ENCODE assay signal across 8 mouse cellular contexts in genomic region chr2:150608872-150609560, GRCm38 (mm10). TPM values are rescaled to one million over a fixed set of nuclear protein-coding genes. Genes with fewer than 3 reads are reported as not detected.
DNase-seq lines count a peak whose midpoint lies in the region; ATAC-seq and TF ChIP-seq lines count a peak whose summit lies in the region.

No protein-coding gene starts in this region.

- H3K27me3 ChIP-seq in liver, embryonic 16.5 days (ENCODE audit: control insufficient read depth, insufficient read depth, low read depth, low read length): no peaks in the 10 kb centered on the region
- no peaks in the 10 kb centered on the region for H3K27me3 ChIP-seq in neural tube, embryonic 12.5 days (replicated peaks)

- ATAC-seq in liver, embryonic 16.5 days (ENCODE audit: low read depth): no peak
- peak; percentile 71 for ATAC-seq in neural tube, embryonic 12.5 days (ENCODE audit: low FRiP score, low read depth)

- H3K4me2 ChIP-seq in liver, embryonic 16.5 days (ENCODE audit: low read depth, low read length): peak overlapping the region; percentile 90
- H3K4me2 ChIP-seq in neural tube, embryonic 12.5 days (replicated peaks): peak overlapping the region; percentile 86

- H3K9me3 ChIP-seq in ES-E14 (ENCODE audit: control insufficient read depth, insufficient read depth, low read depth, low read length): no peaks in the 10 kb centered on the region
- no peaks in the 10 kb centered on the region for H3K9me3 ChIP-seq in liver, embryonic 16.5 days (replicated peaks; ENCODE audit: control insufficient read depth, low read length)
- H3K9me3 ChIP-seq in neural tube, embryonic 12.5 days: no peaks in the 10 kb centered on the region

- intact Hi-C loops in heart, postnatal 36 days (cut with DNase I): loop anchor here (1.0 to 5.0 kb wide), 6 partner anchors 66 to 393 kb away; partner anchors contain the start of genes Entpd6, Gins1 and Pygb

- peak; percentile 59 for DNase-seq in ES-E14 (ENCODE audit: low read depth, low spot score)
- peak; percentile 93 for DNase-seq in brain, adult 2 months (ENCODE audit: low read depth, low spot score)
- DNase-seq in heart, postnatal 36 days: peak; percentile 54 to 66
- peak; percentile 84 for DNase-seq in layer of hippocampus, adult 11-12 months (ENCODE audit: low spot score)
- DNase-seq in thymus, postnatal 0 days (ENCODE audit: low spot score): peak; percentile 73

- no peak for TF ChIP-seq POLR2A in embryonic fibroblast, embryonic 13.5 days (IDR thresholded peaks at IDR 0.05; ENCODE audit: low read depth, low read length)

- WGBS in liver, embryonic 16.5 days (ENCODE audit: insufficient replicate concordance): 2% methylated on average over 10 of the region's 10 CpGs
- 2% methylated on average over 10 of the region's 10 CpGs for WGBS in neural tube, embryonic 12.5 days

- peaks cover 0 to 4% of the 10 kb centered on the region in 2 experiments; a peak in 1 of 4 replicates for H3K4me1 ChIP-seq in ES-E14 (ENCODE audit: control insufficient read depth in 2 of 2, insufficient read depth in 2 of 2, low read length in 2 of 2, poor library complexity in 1 of 2)
- H3K4me1 ChIP-seq in embryonic fibroblast, embryonic 13.5 days (ENCODE audit: control insufficient read depth, insufficient read depth, low read length): no peaks in the 10 kb centered on the region
- peaks cover 26% of the 10 kb centered on the region for H3K4me1 ChIP-seq in liver, embryonic 16.5 days (ENCODE audit: control insufficient read depth, low read depth, low read length)
- peaks cover 9% of the 10 kb centered on the region for H3K4me1 ChIP-seq in neural tube, embryonic 12.5 days

- in situ Hi-C loops in ES-E14 (cut with MboI; ENCODE audit: low sequenced_read_pairs in 2 of 2, unreplicated experiment in 2 of 2): no loop called here

- H3K27ac ChIP-seq in ES-E14 (ENCODE audit: insufficient read depth, low read depth, low read length, poor library complexity, severe bottlenecking): no peak overlapping the region
- no peak overlapping the region for H3K27ac ChIP-seq in embryonic fibroblast, embryonic 13.5 days (ENCODE audit: insufficient read depth, low read length)
- H3K27ac ChIP-seq in liver, embryonic 16.5 days (ENCODE audit: low read length): peak overlapping the region; percentile 75
- no peak overlapping the region for H3K27ac ChIP-seq in neural tube, embryonic 12.5 days

- H3K36me3 ChIP-seq in ES-E14 (ENCODE audit: control insufficient read depth, insufficient read depth, low read length, poor library complexity, severe bottlenecking): no peaks in the 10 kb centered on the region
- H3K36me3 ChIP-seq in liver, embryonic 16.5 days (ENCODE audit: control insufficient read depth, insufficient read depth): no peaks in the 10 kb centered on the region
- no peaks in the 10 kb centered on the region for H3K36me3 ChIP-seq in neural tube, embryonic 12.5 days

- H3K4me3 ChIP-seq in ES-E14 (ENCODE audit: insufficient read depth in 1 of 2, low read depth in 1 of 2, low read length in 2 of 2, poor library complexity in 1 of 2, severe bottlenecking in 1 of 2): peak overlapping the region; percentile 93 to 95
- peak overlapping the region; percentile 95 for H3K4me3 ChIP-seq in embryonic fibroblast, embryonic 13.5 days (ENCODE audit: insufficient read depth, low read length)
- H3K4me3 ChIP-seq in liver, embryonic 16.5 days (ENCODE audit: low read depth, low read length): peak overlapping the region; percentile 78
- peak overlapping the region; percentile 73 for H3K4me3 ChIP-seq in neural tube, embryonic 12.5 days

- TF ChIP-seq CTCF in embryonic fibroblast, embryonic 13.5 days (IDR thresholded peaks at IDR 0.05; ENCODE audit: borderline replicate concordance, insufficient read depth, low read length): no peak

- H3K9ac ChIP-seq in ES-E14 (ENCODE audit: insufficient read depth, low read depth, low read length, poor library complexity, severe bottlenecking): no peak overlapping the region
- peak overlapping the region; percentile 93 for H3K9ac ChIP-seq in liver, embryonic 16.5 days (ENCODE audit: low read depth, low read length)
- H3K9ac ChIP-seq in neural tube, embryonic 12.5 days: no peak overlapping the region

TF ChIP-seq in ES-E14, 5 proteins besides CTCF, POLR2A, EP300 and RAD21:
- no peak for TF ChIP-seq ZNF384 (IDR thresholded peaks at IDR 0.05; ENCODE audit: low read depth, low read length)
- TF ChIP-seq ZC3H11A (IDR thresholded peaks at IDR 0.05; ENCODE audit: borderline replicate concordance, low read depth, low read length): peak; percentile 96
- no peak for TF ChIP-seq CHD2 (IDR thresholded peaks at IDR 0.05; ENCODE audit: low read depth, low read length)
- TF ChIP-seq MAFK (IDR thresholded peaks at IDR 0.05; ENCODE audit: insufficient read depth, low read depth, low read length): no peak
TF ChIP-seq in ES-E14: peak in this region for 1.

RNA-seq across cellular contexts. Expression of gene Apmap, which starts 0.6 kb away (rescaled TPM):
- 35.0 and 44.0 TPM in 2 replicates for total RNA-seq in ES-E14 (2012; rRNA removed)
- polyA plus RNA-seq in embryonic fibroblast, embryonic 13.5 days (2011; ENCODE audit: insufficient read length, low read depth, missing spikeins): 15.2 and 19.4 TPM in 2 replicates
- 10 to 100 TPM; 48.8 to 54.6 TPM for total RNA-seq in heart, postnatal 36 days (2021)
- 27.2 and 29.2 TPM in 2 replicates for polyA plus RNA-seq in liver, embryonic 16.5 days (2015; fragmentation: Nextera tagmentation; extraction: Ambion mirVana)
- 41.6 and 42.7 TPM in 2 replicates for polyA plus RNA-seq in neural tube, embryonic 12.5 days (2016; fragmentation: Nextera tagmentation; extraction: Ambion mirVana)
- 36.6 and 41.1 TPM in 2 replicates for polyA plus RNA-seq in thymus, postnatal 0 days (2015; fragmentation: Nextera tagmentation; extraction: Ambion mirVana)

RNA-seq across cellular contexts. Expression of gene Cst7, which starts 38.8 kb away (rescaled TPM):
- total RNA-seq in ES-E14 (2012; rRNA removed): not detected in 2 replicates
- polyA plus RNA-seq in embryonic fibroblast, embryonic 13.5 days (2011; ENCODE audit: insufficient read length, low read depth, missing spikeins): not detected in 2 replicates
- not detected for total RNA-seq in heart, postnatal 36 days (2021)
- 7.6 and 8.3 TPM in 2 replicates for polyA plus RNA-seq in liver, embryonic 16.5 days (2015; fragmentation: Nextera tagmentation; extraction: Ambion mirVana)
- polyA plus RNA-seq in neural tube, embryonic 12.5 days (2016; fragmentation: Nextera tagmentation; extraction: Ambion mirVana): 0.20 and 0.28 TPM in 2 replicates
- polyA plus RNA-seq in thymus, postnatal 0 days (2015; fragmentation: Nextera tagmentation; extraction: Ambion mirVana): 11.2 and 12.5 TPM in 2 replicates

RNA-seq across cellular contexts. Expression of gene Acss1, which starts 59.3 kb away (rescaled TPM):
- 3.2 and 4.0 TPM in 2 replicates for total RNA-seq in ES-E14 (2012; rRNA removed)
- 0.47 TPM in 1 of 2 replicates, not detected in the other for polyA plus RNA-seq in embryonic fibroblast, embryonic 13.5 days (2011; ENCODE audit: insufficient read length, low read depth, missing spikeins)
- 100 to 1,000 TPM; 257 to 310 TPM for total RNA-seq in heart, postnatal 36 days (2021)
- polyA plus RNA-seq in liver, embryonic 16.5 days (2015; fragmentation: Nextera tagmentation; extraction: Ambion mirVana): 49.9 and 56.3 TPM in 2 replicates
- polyA plus RNA-seq in neural tube, embryonic 12.5 days (2016; fragmentation: Nextera tagmentation; extraction: Ambion mirVana): 22.8 and 23.5 TPM in 2 replicates
- polyA plus RNA-seq in thymus, postnatal 0 days (2015; fragmentation: Nextera tagmentation; extraction: Ambion mirVana): 22.0 and 25.3 TPM in 2 replicates

Comparison
In these comparisons a context has a peak if more than half of its experiments do, and no peak if none do; other contexts are left out.
1. RNA of gene Acss1, which starts 59.3 kb away (polyA plus RNA-seq): 49.9 to 56.3 TPM in liver, embryonic 16.5 days, 22.0 to 25.3 TPM in thymus, postnatal 0 days and 22.8 to 23.5 TPM in neural tube, embryonic 12.5 days; 0.47 TPM in embryonic fibroblast, embryonic 13.5 days; every median in the first group is over 10 times any median in the second.
2. Peak in every context shown above with its lines, with median percentiles within 50 percentile points of each other: DNase-seq and H3K4me3 ChIP-seq.